Mouse (Mus musculus) testis, adult 2 months (tissue): ENCODE measurements around the gene Hnrnpa0. TPM values are rescaled to one million over a fixed set of nuclear protein-coding genes. Genes with fewer than 3 reads are reported as not detected.

Source experiments
- H3K27ac ChIP-seq: fragments of 200-500 bp; 2 replicates; pipeline ENCODE4 v1.5.1; 2012; ENCODE audit warnings: low read depth, low read length; ENCODE audit not compliant: control insufficient read depth, insufficient read depth
- H3K27me3 ChIP-seq: fragments of 200-500 bp; 2 replicates; pipeline ENCODE4 v1.6.1; 2012; ENCODE audit warnings: mild to moderate bottlenecking, low read length, moderate library complexity; ENCODE audit not compliant: control insufficient read depth, insufficient read depth
- H3K36me3 ChIP-seq: fragments of 200-500 bp; 2 replicates; pipeline ENCODE4 v1.6.1; 2012; ENCODE audit warnings: mild to moderate bottlenecking, low read length; ENCODE audit not compliant: control insufficient read depth, insufficient read depth
- H3K4me1 ChIP-seq: fragments of 200-500 bp; 2 replicates; pipeline ENCODE4 v1.6.1; 2012; ENCODE audit warnings: low read length; ENCODE audit not compliant: control insufficient read depth, insufficient read depth
- H3K4me3 ChIP-seq: fragments of 200-500 bp; 2 replicates; pipeline ENCODE4 v1.5.1; 2012; ENCODE audit warnings: low read depth, mild to moderate bottlenecking, low read length, moderate library complexity, mixed read lengths; ENCODE audit not compliant: control insufficient read depth
- CTCF ChIP-seq: fragments of 200-500 bp; IDR thresholded peaks from 2 replicates; pipeline ENCODE4 v1.5.1; 2012; ENCODE audit warnings: low read depth, mild to moderate bottlenecking, inconsistent platforms, low read length, moderate library complexity; ENCODE audit not compliant: control insufficient read depth, insufficient read depth, insufficient replicate concordance
- POLR2A ChIP-seq: fragments of 200-500 bp; IDR thresholded peaks from 2 replicates; pipeline ENCODE4 v1.6.1; 2012; ENCODE audit warnings: low read depth, mild to moderate bottlenecking, inconsistent platforms, low read length, moderate library complexity; ENCODE audit not compliant: control insufficient read depth
- polyA plus RNA-seq: library from polyadenylated mRNA; depleted of rRNA; stranded (reverse); fragments of >200 nt; gene quantifications from 2 replicates; pipeline ENCODE4 v1.2.3, GENCODE M21; 2012; rRNA removed

Gene Hnrnpa0
- polyA plus RNA-seq, 1 experiment: 36.8 TPM

DNA sequence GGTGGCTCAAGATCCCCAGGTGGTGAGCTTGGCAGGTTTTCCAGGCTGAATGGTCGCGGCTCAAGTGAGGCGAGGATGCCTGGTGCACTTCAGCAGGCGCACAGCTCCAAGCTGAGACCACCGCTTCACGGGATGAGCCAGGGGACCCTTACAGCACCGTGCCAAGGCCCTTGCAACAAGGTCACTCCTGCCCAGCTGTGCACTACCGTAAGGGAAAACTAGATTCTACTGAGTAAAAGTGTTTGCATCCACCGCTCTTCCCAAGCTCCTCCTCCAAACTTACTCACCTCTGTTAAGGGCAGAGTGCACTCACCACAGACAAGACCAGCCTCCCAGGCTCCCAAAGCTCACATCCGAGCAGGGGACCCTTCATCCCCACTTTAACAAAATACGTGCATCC is 44.8 kb downstream of the Hnrnpa0 start:
- Histone ChIP-seq H3K27ac (no peak overlapping the region), H3K36me3 (no peaks in the 10 kb centered on the region)

DNA sequence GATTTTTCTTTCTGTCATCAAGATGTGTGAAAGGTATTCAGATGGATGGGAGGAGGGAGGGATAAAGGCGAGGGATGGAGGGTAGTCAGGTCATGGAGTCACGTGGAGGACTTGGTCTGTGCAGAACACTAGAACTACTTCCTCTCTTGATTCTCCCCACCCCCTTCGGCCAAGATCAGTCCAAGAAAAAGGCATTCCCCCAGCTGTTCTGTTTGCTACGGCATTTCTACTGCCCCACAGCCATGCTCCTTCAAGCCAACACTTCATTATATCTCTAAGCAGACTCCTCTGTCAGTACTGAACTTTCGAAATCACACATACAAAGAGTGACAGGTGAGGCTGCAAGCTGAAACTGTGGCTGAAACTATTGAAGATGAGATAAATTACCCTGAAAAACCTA is 45.3 kb downstream of the Hnrnpa0 start:
- Histone ChIP-seq H3K4me1 (no peaks in the 10 kb centered on the region), H3K27ac (no peak overlapping the region), H3K27me3 (no peaks in the 10 kb centered on the region), H3K4me3 (no peak overlapping the region), H3K36me3 (no peaks in the 10 kb centered on the region)
- TF ChIP-seq POLR2A: no peak
- TF ChIP-seq CTCF: no peak

More for the DNA sequence above, 44.8 kb downstream of the Hnrnpa0 start:
- no peaks in the 10 kb centered on the region for H3K4me1 ChIP-seq
- H3K4me3 ChIP-seq: no peak overlapping the region
- H3K27me3 ChIP-seq: no peaks in the 10 kb centered on the region
- no peak for TF ChIP-seq POLR2A
- no peak for TF ChIP-seq CTCF

DNA sequence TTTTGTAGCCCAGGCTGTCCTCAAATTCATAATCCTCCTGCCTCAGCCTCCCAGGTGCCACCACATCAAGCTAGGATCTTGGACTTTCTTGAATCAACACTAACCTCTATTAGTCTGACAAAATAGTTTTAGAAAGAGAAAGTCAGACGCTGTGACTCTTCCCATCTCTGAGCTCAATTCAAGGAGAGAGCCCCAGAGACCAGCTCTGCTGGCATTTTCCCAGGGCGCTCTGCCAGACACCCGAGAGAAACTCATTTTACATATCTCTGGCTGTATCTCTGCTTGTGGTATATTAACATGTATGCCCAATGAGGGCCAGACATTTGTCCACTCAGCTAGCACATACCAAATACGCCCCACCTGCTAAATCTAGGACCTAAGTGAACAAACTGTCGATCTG is 50.0 kb downstream of the Hnrnpa0 start:
- Histone ChIP-seq H3K4me1 (no peaks in the 10 kb centered on the region), H3K27me3 (no peaks in the 10 kb centered on the region), H3K4me3 (no peak overlapping the region), H3K27ac (no peak overlapping the region; the same call in 1 of the 2 replicates), H3K36me3 (no peaks in the 10 kb centered on the region)
- TF ChIP-seq POLR2A (no peak), CTCF (no peak)

Other genes with a start within 250 kb of the Hnrnpa0 start
- gene Spock1, start 220.2 kb downstream of the Hnrnpa0 start, polyA plus RNA-seq: 0.70 and 0.79 TPM in 2 replicates
- gene Klhl3, start 15.0 kb downstream of the Hnrnpa0 start, polyA plus RNA-seq: 5.6 TPM in 2 replicates
- 6.0 and 6.7 TPM in 2 replicates for gene Idnk, start 29.1 kb upstream of the Hnrnpa0 start, polyA plus RNA-seq
- gene Ubqln1, start 87.1 kb upstream of the Hnrnpa0 start, polyA plus RNA-seq: 95.2 and 117 TPM in 2 replicates
- gene Gkap1, start 147.1 kb upstream of the Hnrnpa0 start, polyA plus RNA-seq: 195 and 220 TPM in 2 replicates
- 57.6 and 60.5 TPM in 2 replicates for gene Kif27, start 230.6 kb upstream of the Hnrnpa0 start, polyA plus RNA-seq